ENCODE assay signal across 8 mouse cellular contexts in the genomic region with DNA sequence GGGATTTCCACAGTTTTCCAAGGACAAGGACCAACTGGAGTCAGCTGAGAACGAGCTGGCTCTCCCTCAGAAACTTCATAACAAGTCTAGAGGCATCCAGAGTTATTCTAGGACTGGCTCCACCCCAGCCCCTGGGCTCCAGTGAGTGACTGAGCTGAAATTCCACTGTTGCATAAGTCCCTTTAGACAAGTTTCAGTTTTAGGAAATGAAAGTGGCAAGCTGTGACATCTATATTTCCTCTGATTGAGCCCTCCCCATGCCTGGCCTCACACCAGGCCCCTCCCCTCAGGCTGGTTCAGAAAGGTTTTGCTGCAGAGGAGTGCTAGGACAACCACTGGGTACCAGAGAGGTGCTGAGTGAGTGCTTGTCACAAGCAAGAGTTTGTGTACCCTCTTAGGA. TPM values are rescaled to one million over a fixed set of nuclear protein-coding genes. Genes with fewer than 3 reads are reported as not detected.
DNase-seq lines count a peak whose midpoint lies in the region; ATAC-seq and TF ChIP-seq lines count a peak whose summit lies in the region.

No protein-coding gene starts in this region.

- no peaks in the 10 kb centered on the region for H3K9me3 ChIP-seq in intestine, embryonic 16.5 days (ENCODE audit: control insufficient read depth, low read length)
- H3K9me3 ChIP-seq in liver, embryonic 15.5 days (replicated peaks) = no peaks in the 10 kb centered on the region
- no peaks in the 10 kb centered on the region for H3K9me3 ChIP-seq in hindbrain, embryonic 10.5 days
- H3K9me3 ChIP-seq in hindbrain, embryonic 13.5 days = no peaks in the 10 kb centered on the region

- no peaks in the 10 kb centered on the region for H3K79me3 ChIP-seq in C2C12 (ENCODE audit: low read depth)

- DNase-seq in adrenal gland, adult (ENCODE audit: inconsistent age in 2 of 2, low spot score in 1 of 2) = peak; percentile 78 to 92
- DNase-seq in gastrocnemius, adult 8-10 months (ENCODE audit: low spot score in 2 of 2) = peak; percentile 87 to 91
- peak; percentile 67 to 77 for DNase-seq in right cerebral cortex, postnatal 10 days (ENCODE audit: low spot score in 2 of 2)
- no peak for DNase-seq in hindbrain, embryonic 10.5 days (ENCODE audit: low spot score)

- H3K4me1 ChIP-seq in intestine, embryonic 16.5 days (ENCODE audit: control insufficient read depth, insufficient read depth, low read length) = no peaks in the 10 kb centered on the region
- H3K4me1 ChIP-seq in liver, embryonic 15.5 days (replicated peaks) = peaks cover 9% of the 10 kb centered on the region; the same call in 1 of the 2 replicates
- peaks cover 7% of the 10 kb centered on the region; the same call in 1 of the 2 replicates for H3K4me1 ChIP-seq in hindbrain, embryonic 10.5 days (replicated peaks)
- no peaks in the 10 kb centered on the region for H3K4me1 ChIP-seq in hindbrain, embryonic 13.5 days (replicated peaks)

- no peak overlapping the region for H3K27ac ChIP-seq in intestine, embryonic 16.5 days (ENCODE audit: low read length)
- H3K27ac ChIP-seq in liver, embryonic 15.5 days (replicated peaks) = peak overlapping the region; percentile 61
- H3K27ac ChIP-seq in hindbrain, embryonic 10.5 days = no peak overlapping the region
- no peak overlapping the region for H3K27ac ChIP-seq in hindbrain, embryonic 13.5 days

- H3ac ChIP-seq in C2C12 (ENCODE audit: control insufficient read depth, insufficient read length, low read depth) = no peak overlapping the region

- H3K27me3 ChIP-seq in C2C12 (ENCODE audit: control insufficient read depth, insufficient read depth, insufficient read length) = no peaks in the 10 kb centered on the region
- H3K27me3 ChIP-seq in intestine, embryonic 16.5 days (replicated peaks; ENCODE audit: control insufficient read depth, insufficient read depth, low read length) = no peaks in the 10 kb centered on the region
- H3K27me3 ChIP-seq in liver, embryonic 15.5 days = no peaks in the 10 kb centered on the region
- H3K27me3 ChIP-seq in hindbrain, embryonic 10.5 days (ENCODE audit: insufficient read depth, poor library complexity, severe bottlenecking) = no peaks in the 10 kb centered on the region
- H3K27me3 ChIP-seq in hindbrain, embryonic 13.5 days = no peaks in the 10 kb centered on the region

- H3K79me2 ChIP-seq in C2C12 (ENCODE audit: control insufficient read depth, insufficient read depth) = no peaks in the 10 kb centered on the region

- no peak for TF ChIP-seq CTCF in C2C12 (IDR thresholded peaks at IDR 0.05; ENCODE audit: control insufficient read depth, insufficient read depth, insufficient read length)

- H3K4me3 ChIP-seq in C2C12 (ENCODE audit: insufficient read depth, poor library complexity, severe bottlenecking) = no peak overlapping the region
- H3K4me3 ChIP-seq in intestine, embryonic 16.5 days (ENCODE audit: low read length) = no peak overlapping the region
- no peak overlapping the region for H3K4me3 ChIP-seq in liver, embryonic 15.5 days (replicated peaks)
- no peak overlapping the region for H3K4me3 ChIP-seq in hindbrain, embryonic 10.5 days
- no peak overlapping the region for H3K4me3 ChIP-seq in hindbrain, embryonic 13.5 days

- ATAC-seq in intestine, embryonic 16.5 days = peak; percentile 64
- ATAC-seq in liver, embryonic 15.5 days (ENCODE audit: insufficient read depth) = peak; percentile 71
- no peak for ATAC-seq in hindbrain, embryonic 13.5 days (ENCODE audit: low FRiP score)

- no peaks in the 10 kb centered on the region for H3K36me3 ChIP-seq in C2C12 (ENCODE audit: control insufficient read depth, insufficient read depth)
- no peaks in the 10 kb centered on the region for H3K36me3 ChIP-seq in intestine, embryonic 16.5 days (ENCODE audit: control insufficient read depth, insufficient read depth, low read length)
- H3K36me3 ChIP-seq in liver, embryonic 15.5 days (replicated peaks) = no peaks in the 10 kb centered on the region
- H3K36me3 ChIP-seq in hindbrain, embryonic 10.5 days = no peaks in the 10 kb centered on the region
- no peaks in the 10 kb centered on the region for H3K36me3 ChIP-seq in hindbrain, embryonic 13.5 days

- no peak overlapping the region for H3K9ac ChIP-seq in intestine, embryonic 16.5 days (ENCODE audit: low read depth, low read length)
- no peak overlapping the region for H3K9ac ChIP-seq in liver, embryonic 15.5 days
- H3K9ac ChIP-seq in hindbrain, embryonic 13.5 days = no peak overlapping the region

- H3K4me2 ChIP-seq in intestine, embryonic 16.5 days (ENCODE audit: low read depth, low read length) = no peak overlapping the region
- H3K4me2 ChIP-seq in liver, embryonic 15.5 days = peak overlapping the region; percentile 29; the same call in 1 of the 2 replicates
- no peak overlapping the region for H3K4me2 ChIP-seq in hindbrain, embryonic 13.5 days

- WGBS in intestine, embryonic 16.5 days = 23% methylated on average over 1 of the region's 1 CpGs
- WGBS in liver, embryonic 15.5 days (ENCODE audit: insufficient replicate concordance) = 3% methylated on average over 1 of the region's 1 CpGs
- 37% methylated on average over 1 of the region's 1 CpGs for WGBS in hindbrain, embryonic 10.5 days
- 38% methylated on average over 1 of the region's 1 CpGs for WGBS in hindbrain, embryonic 13.5 days

TF ChIP-seq in C2C12, 6 proteins besides CTCF, POLR2A, EP300 and RAD21:
- TF ChIP-seq FOSL1 (IDR thresholded peaks at IDR 0.05; ENCODE audit: insufficient read depth, low read length, poor library complexity, severe bottlenecking) = no peak
- peak; percentile 50 for TF ChIP-seq CEBPB (IDR thresholded peaks at IDR 0.05; ENCODE audit: low read depth)

RNA-seq across cellular contexts. Expression of gene Tlr2, which starts 21.4 kb away (rescaled TPM):
- polyA plus RNA-seq in C2C12 (2012; fragmentation: generic; extraction: Trizol) = 0.49 TPM
- total RNA-seq in gastrocnemius, adult 8-10 months (2022) = under 1 TPM; 0.12 to 0.70 (median 0.37) TPM
- polyA plus RNA-seq in intestine, embryonic 16.5 days (2015; fragmentation: Nextera tagmentation; extraction: Ambion mirVana) = 2.2 TPM in 2 replicates
- 2.6 and 3.0 TPM in 2 replicates for polyA plus RNA-seq in liver, embryonic 15.5 days (2015; fragmentation: Nextera tagmentation; extraction: Ambion mirVana)
- 1.1 and 1.6 TPM in 2 replicates for polyA plus RNA-seq in hindbrain, embryonic 10.5 days (2016; fragmentation: Nextera tagmentation; extraction: Ambion mirVana)
- polyA plus RNA-seq in hindbrain, embryonic 13.5 days (2015; fragmentation: Nextera tagmentation; extraction: Ambion mirVana) = 1.1 and 1.2 TPM in 2 replicates
